Mouse (Mus musculus): Measurements from ENCODE around the gene Bcas3. TPM values are rescaled to one million over a fixed set of nuclear protein-coding genes. Genes with fewer than 3 reads are reported as not detected.

The Bcas3 gene
- total RNA-seq, 2 experiments from 2014 or later: 33.5 to 40.0 TPM

- peak; percentile 46 for DNase-seq
Measured at GRCm38 (mm10) chr11:85831656-85832230, 478.8 kb downstream of the Bcas3 start.

- DNase-seq: peak; percentile 85
Measured at GRCm38 (mm10) chr11:85832231-85832924, 479.4 kb downstream of the Bcas3 start, which contains the start of gene Tbx2. Gene Tbx2 (plus strand): TSS chr11:85832551.

- DNase-seq: peak; percentile 56
Measured at GRCm38 (mm10) chr11:85833081-85833521, 480.1 kb downstream of the Bcas3 start.

GRCm38 (mm10) chr11:85833761-85834385 is 480.9 kb downstream of the Bcas3 start:
- peak; percentile 54 for DNase-seq

- DNase-seq: peak; percentile 37
Measured at GRCm38 (mm10) chr11:85834386-85834931, 481.5 kb downstream of the Bcas3 start.

GRCm38 (mm10) chr11:85835001-85835752 is 482.2 kb downstream of the Bcas3 start:
- no peak for DNase-seq

- DNase-seq: no peak
Measured at GRCm38 (mm10) chr11:85835753-85836522, 483.0 kb downstream of the Bcas3 start.

- DNase-seq: peak; percentile 62
Measured at GRCm38 (mm10) chr11:85836523-85837290, 483.7 kb downstream of the Bcas3 start.

- DNase-seq: no peak
Measured at GRCm38 (mm10) chr11:85837291-85837647, 484.3 kb downstream of the Bcas3 start.

- DNase-seq: peak; percentile 61
Measured at GRCm38 (mm10) chr11:85837648-85838423, 484.9 kb downstream of the Bcas3 start.

- no peak for DNase-seq
Measured at GRCm38 (mm10) chr11:85838424-85839257, 485.7 kb downstream of the Bcas3 start.

GRCm38 (mm10) chr11:85839258-85840030 is 486.5 kb downstream of the Bcas3 start:
- DNase-seq: no peak

- peak; percentile 43 for DNase-seq
Measured at GRCm38 (mm10) chr11:85840031-85840802, 487.2 kb downstream of the Bcas3 start.

- no peak for DNase-seq
Measured at GRCm38 (mm10) chr11:85840803-85841145, 487.8 kb downstream of the Bcas3 start.

- DNase-seq: no peak
Measured at GRCm38 (mm10) chr11:85841211-85841681, 488.3 kb downstream of the Bcas3 start.

- DNase-seq: peak; percentile 89
Measured at GRCm38 (mm10) chr11:85841980-85842379, 489.0 kb downstream of the Bcas3 start.
